Mouse (Mus musculus): ENCODE measurements around the gene Psmd2.

Gene Psmd2

GRCm38 (mm10) chr16:20701729-20702521 is 50.5 kb downstream of the Psmd2 start:
- no peak for DNase-seq (ENCODE audit: low spot score in 2 of 2)

- DNase-seq (ENCODE audit: low spot score in 2 of 2), result peak; percentile 63 to 77
Measured at GRCm38 (mm10) chr16:20702522-20702893, 51.1 kb downstream of the Psmd2 start.

GRCm38 (mm10) chr16:20703071-20703470 is 51.6 kb downstream of the Psmd2 start:
- no peak for DNase-seq (ENCODE audit: low spot score in 2 of 2)

GRCm38 (mm10) chr16:20703699-20704400 is 52.4 kb downstream of the Psmd2 start:
- DNase-seq (ENCODE audit: low spot score in 2 of 2), result no peak

- DNase-seq (ENCODE audit: low spot score in 2 of 2), result no peak
Measured at GRCm38 (mm10) chr16:20705786-20706185, 54.3 kb downstream of the Psmd2 start.

GRCm38 (mm10) chr16:20706407-20707055 is 55.1 kb downstream of the Psmd2 start:
- no peak for DNase-seq (ENCODE audit: low spot score in 2 of 2)

- DNase-seq (ENCODE audit: low spot score in 2 of 2), result no peak
Measured at GRCm38 (mm10) chr16:20708220-20708938, 56.9 kb downstream of the Psmd2 start.

GRCm38 (mm10) chr16:20708939-20709734 is 57.7 kb downstream of the Psmd2 start:
- DNase-seq (ENCODE audit: low spot score in 2 of 2), result peak in 1 of 2 experiments; percentile 73

- DNase-seq (ENCODE audit: low spot score in 2 of 2), result no peak
Measured at GRCm38 (mm10) chr16:20710370-20710769, 58.9 kb downstream of the Psmd2 start.

GRCm38 (mm10) chr16:20710810-20711209 is 59.4 kb downstream of the Psmd2 start:
- no peak for DNase-seq (ENCODE audit: low spot score in 2 of 2)

- no peak for DNase-seq (ENCODE audit: low spot score in 2 of 2)
Measured at GRCm38 (mm10) chr16:20712190-20712589, 60.7 kb downstream of the Psmd2 start.

GRCm38 (mm10) chr16:20712889-20713288 is 61.4 kb downstream of the Psmd2 start:
- no peak for DNase-seq (ENCODE audit: low spot score in 2 of 2)
